Mouse (Mus musculus) Patski (cell line): Measurements from ENCODE around the gene Bicd1. TPM values are rescaled to one million over a fixed set of nuclear protein-coding genes. Genes with fewer than 3 reads are reported as not detected.

ENCODE experiments used
- ATAC-seq: fragments of 100-300 bp; one replicate; pipeline ENCODE4 v1.8.0; 2021
- CTCF ChIA-PET: fragments of 350-600 bp; sonication (Branson Sonifier 250); formaldehyde crosslinking; loops from one replicate; lab custom pipeline; 2022; ENCODE audit warnings: inconsistent platforms; lab: Charles Lee
- POLR2A ChIA-PET: fragments of 350-600 bp; sonication (Branson Sonifier 250); formaldehyde crosslinking; loops from one replicate; lab custom pipeline; 2022; ENCODE audit warnings: antibody characterized with exemption, inconsistent platforms; lab: Charles Lee
- DNase-seq: peaks from one replicate; pipeline ENCODE4 v3.0.0-alpha.2; 2011; ENCODE audit warnings: low read depth, low spot score
- H3K27me3 ChIP-seq: fragments of 371-371 bp; one replicate; pipeline ENCODE4 v1.5.1; 2021
- CTCF ChIP-seq: fragments of 100-300 bp; IDR thresholded peaks from one replicate; pipeline ENCODE4 v1.5.1; 2021
- in situ Hi-C: fragments of 300-500 bp; cut with MboI; formaldehyde crosslinking; loops from 3 replicates; pipeline ENCODE4 v1.11.1; 2018; ENCODE audit warnings: low pct_unique_long_range_greater_than_20kb, mixed read lengths
- polyA plus RNA-seq: library from polyadenylated mRNA; unstranded; gene quantifications from one replicate; pipeline ENCODE4 v1.2.3, GENCODE M21; 2021

Gene Bicd1
- polyA plus RNA-seq, 1 experiment from 2014 or later: 10.6 TPM

GRCm38 (mm10) chr6:149565720-149566498, 157.2 kb downstream of the Bicd1 start:
- no peak for DNase-seq
- no peak for TF ChIP-seq CTCF
- H3K27me3 ChIP-seq: no peaks in the 10 kb centered on the region
- ChIA-PET POLR2A (no interaction called here), CTCF (interaction anchor here (1.0 to 1.3 kb wide), 2 partner anchors 14 to 49 kb away, joined by 3 to 4 read pairs; no protein-coding TSS in a partner anchor)
- in situ Hi-C loops: no loop called here
- ATAC-seq: no peak

GRCm38 (mm10) chr6:149567219-149567618, 158.5 kb downstream of the Bicd1 start:
- DNase-seq: no peak
- POLR2A ChIA-PET: no interaction called here
- H3K27me3 ChIP-seq: no peaks in the 10 kb centered on the region
- TF ChIP-seq CTCF: no peak
- ATAC-seq: no peak
- in situ Hi-C loops: no loop called here
- CTCF ChIA-PET: interaction anchor here (1.0 to 1.3 kb wide), 2 partner anchors 15 to 50 kb away, joined by 3 to 4 read pairs; no protein-coding TSS in a partner anchor

GRCm38 (mm10) chr6:149574288-149574687, 165.6 kb downstream of the Bicd1 start:
- CTCF ChIA-PET: no interaction called here
- no peak for DNase-seq
- no peak for TF ChIP-seq CTCF
- ATAC-seq: no peak
- in situ Hi-C loops: no loop called here
- POLR2A ChIA-PET: no interaction called here
- no peaks in the 10 kb centered on the region for H3K27me3 ChIP-seq

GRCm38 (mm10) chr6:149580053-149580452, 171.4 kb downstream of the Bicd1 start:
- in situ Hi-C loops: no loop called here
- ATAC-seq (no peak), DNase-seq (no peak)
- ChIA-PET CTCF (interaction anchor here (0.9 kb wide), 1 partner anchor 12 kb away, joined by 3 read pairs; no protein-coding TSS in a partner anchor), POLR2A (no interaction called here)
- TF ChIP-seq CTCF: no peak
- H3K27me3 ChIP-seq: no peaks in the 10 kb centered on the region

- no peak for TF ChIP-seq CTCF
- ChIA-PET POLR2A (no interaction called here), CTCF (no interaction called here)
- no peak for ATAC-seq
- DNase-seq: no peak
- H3K27me3 ChIP-seq: no peaks in the 10 kb centered on the region
- in situ Hi-C loops: no loop called here
Observed at GRCm38 (mm10) chr6:149585708-149586504, 177.2 kb downstream of the Bicd1 start.

Other genes starting within 250 kb of the Bicd1 start
- 21.9 TPM for gene Amn1, start 220.2 kb upstream of the Bicd1 start, polyA plus RNA-seq
- gene Resf1, start 99.5 kb upstream of the Bicd1 start, polyA plus RNA-seq: 28.9 TPM